Mouse (Mus musculus) embryonic facial prominence, embryonic 14.5 days (tissue): ENCODE measurements around the gene Gm35134. TPM values are rescaled to one million over a fixed set of nuclear protein-coding genes. Genes with fewer than 3 reads are reported as not detected.
"Not testable (repeated sequence)": the region's sequence is repeated elsewhere in the genome, so short reads cannot be mapped to it uniquely, and the experiment has no call there.

Experiments used
- ATAC-seq: fragments of 200-750 bp; cut with Nextera tagmentation; 2 replicates; pipeline ENCODE4 v1.8.0; 2017; ENCODE audit warnings: low read depth, moderate number of reproducible peaks, moderate TSS enrichment
- DNase-seq: peaks from one replicate; pipeline ENCODE4 v3.0.0-alpha.2; 2015; ENCODE audit warnings: low spot score
- H3K27ac ChIP-seq: fragments of 300-500 bp; sonication (generic); replicated peaks from 2 replicates; pipeline ENCODE4 v1.5.1; 2014; ENCODE audit warnings: low read depth, mild to moderate bottlenecking, low read length, moderate library complexity
- H3K27me3 ChIP-seq: fragments of 300-500 bp; sonication (generic); replicated peaks from 2 replicates; pipeline ENCODE4 v1.6.1; 2014; ENCODE audit warnings: low read length; ENCODE audit not compliant: control insufficient read depth, insufficient read depth
- H3K36me3 ChIP-seq: fragments of 300-500 bp; sonication (generic); 2 replicates; pipeline ENCODE4 v1.6.1; 2014; ENCODE audit warnings: low read length, mixed read lengths; ENCODE audit not compliant: control insufficient read depth, insufficient read depth
- H3K4me1 ChIP-seq: fragments of 300-500 bp; sonication (generic); 2 replicates; pipeline ENCODE4 v1.6.1; 2014; ENCODE audit warnings: antibody characterized with exemption, low read length; ENCODE audit not compliant: control insufficient read depth, insufficient read depth
- H3K4me2 ChIP-seq: fragments of 300-500 bp; sonication (generic); 2 replicates; pipeline ENCODE4 v1.6.1; 2014; ENCODE audit warnings: low read depth, mild to moderate bottlenecking, low read length, moderate library complexity, mixed read lengths
- H3K4me3 ChIP-seq: fragments of 300-500 bp; sonication (generic); 2 replicates; pipeline ENCODE4 v1.5.1; 2014; ENCODE audit warnings: low read depth, mild to moderate bottlenecking, low read length
- H3K9ac ChIP-seq: fragments of 300-500 bp; sonication (generic); 2 replicates; pipeline ENCODE4 v1.6.1; 2014; ENCODE audit warnings: low read depth, mild to moderate bottlenecking, low read length, moderate library complexity, mixed read lengths
- H3K9me3 ChIP-seq: fragments of 300-500 bp; sonication (generic); 2 replicates; pipeline ENCODE4 v1.6.1; 2016; ENCODE audit warnings: low read length; ENCODE audit not compliant: control insufficient read depth
- WGBS: fragments of 180-500 bp; shearing (Covaris S2); extraction: QIAGEN DNeasy Blood & Tissue Kit; methylation state at CpG from one replicate; pipeline ENCODE4 v1.1.7; 2014; 5-methylcytosine and 5-hydroxymethylcytosine counted together
- polyA plus RNA-seq: library from polyadenylated mRNA; unstranded; fragments of >200 nt; fragmentation: Nextera tagmentation; extraction: Ambion mirVana; gene quantifications from 2 replicates; pipeline ENCODE4 v1.2.1, GENCODE M21; 2014

Gene Gm35134
- not detected in 2 replicates for polyA plus RNA-seq

DNA sequence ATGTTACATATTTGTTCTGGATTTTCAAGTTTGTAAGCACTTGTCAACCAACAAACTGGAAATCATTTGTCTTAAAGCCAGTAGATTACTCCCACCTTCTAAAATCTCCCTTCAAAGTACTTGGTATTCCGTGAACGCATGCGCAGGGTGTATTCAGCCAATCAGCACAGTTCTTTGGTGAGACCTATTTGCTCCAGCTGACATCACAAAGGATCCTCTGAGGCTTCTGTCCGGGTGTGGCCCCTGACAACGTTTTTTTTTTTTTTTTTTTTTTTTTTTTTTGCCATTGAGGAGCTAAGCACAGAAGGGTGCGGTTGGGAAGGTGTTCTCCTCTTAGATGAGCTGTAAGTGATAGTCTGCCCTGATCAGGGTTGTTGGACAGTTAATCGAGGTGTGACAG, at the start of gene Gm35134:
Gene Gm35134, plus strand, starts transcription at position 301 of the 400 bp plus-strand sequence.
- not testable (repeated sequence) for H3K36me3 ChIP-seq, H3K27ac ChIP-seq, H3K4me2 ChIP-seq, H3K9ac ChIP-seq, DNase-seq, H3K27me3 ChIP-seq, H3K9me3 ChIP-seq, H3K4me1 ChIP-seq, ATAC-seq, H3K4me3 ChIP-seq
- no CpG with 5 or more reads among the region's 7 CpGs for WGBS
